Mouse (Mus musculus) retina, postnatal 7 days (tissue): ENCODE results near the gene Dkk2.
"Not testable (repeated sequence)": the region's sequence is repeated elsewhere in the genome, so short reads cannot be mapped to it uniquely, and the experiment has no call there.

Experiments
- DNase-seq: peaks from one replicate; pipeline ENCODE4 v3.0.0-alpha.2; 2012; ENCODE audit warnings: low read depth, low spot score

Gene Dkk2

DNA sequence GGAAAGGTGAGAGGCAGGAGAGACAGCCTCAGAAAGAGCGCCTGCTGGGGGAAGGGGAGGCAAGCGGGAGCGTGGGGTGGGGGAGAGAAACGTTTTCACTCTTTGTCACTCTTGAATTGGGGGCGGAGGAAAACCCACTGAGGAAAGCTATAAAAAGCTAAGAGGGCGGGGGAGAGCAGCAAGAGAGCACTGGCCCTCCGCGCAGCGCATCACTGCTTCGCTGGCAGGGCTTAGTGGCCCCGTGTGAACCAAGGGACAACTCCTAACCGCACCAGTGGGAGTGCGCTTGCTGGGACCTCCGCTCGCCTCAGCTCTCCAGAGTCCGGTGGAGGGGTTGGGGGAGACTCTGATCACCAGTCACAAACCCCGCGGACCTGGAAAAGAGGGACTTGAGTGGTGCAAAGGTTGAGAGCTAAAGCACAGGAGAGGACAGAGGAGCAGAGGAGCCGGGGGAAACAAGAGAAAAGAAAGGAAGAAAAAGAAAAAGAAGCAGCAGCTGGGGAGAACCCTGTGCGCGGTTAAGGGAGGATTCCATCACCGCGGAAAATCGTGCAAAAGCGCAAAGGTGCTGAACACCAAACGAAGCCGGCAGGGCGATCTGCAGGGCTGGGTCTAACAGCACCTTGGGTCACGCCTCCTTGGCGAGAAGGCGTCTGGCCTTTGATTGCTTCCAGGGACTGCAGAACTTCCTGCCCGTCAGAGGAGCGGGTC lies at the start of gene Dkk2:
TSS of gene Dkk2 (plus strand) at position 181 of the 711 bp plus-strand sequence.
- no peak for DNase-seq

- no peak for DNase-seq
These were observed 48.4 kb upstream of the Dkk2 start for GRCm38 (mm10) chr3:132036704-132037103.

DNA sequence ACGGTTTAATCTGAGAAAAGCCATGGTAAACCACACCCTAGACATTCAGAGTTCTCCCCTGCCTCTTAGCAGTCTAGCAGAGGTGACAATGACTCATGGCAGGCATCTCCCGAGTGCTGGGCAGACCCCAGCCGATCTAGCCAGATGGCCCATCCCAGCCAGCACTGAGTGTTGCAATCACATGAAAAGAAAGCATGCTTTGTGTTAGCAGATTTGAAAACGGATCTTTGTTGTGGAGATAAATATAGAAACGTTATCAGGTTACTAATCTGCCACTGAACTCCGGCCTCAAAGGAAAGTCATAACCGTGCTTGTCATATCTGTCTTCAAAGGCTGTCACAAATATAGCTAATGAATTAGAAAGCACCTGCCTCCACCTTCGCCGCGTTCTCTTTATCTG lies 47.4 kb upstream of the Dkk2 start:
- no peak for DNase-seq

DNA sequence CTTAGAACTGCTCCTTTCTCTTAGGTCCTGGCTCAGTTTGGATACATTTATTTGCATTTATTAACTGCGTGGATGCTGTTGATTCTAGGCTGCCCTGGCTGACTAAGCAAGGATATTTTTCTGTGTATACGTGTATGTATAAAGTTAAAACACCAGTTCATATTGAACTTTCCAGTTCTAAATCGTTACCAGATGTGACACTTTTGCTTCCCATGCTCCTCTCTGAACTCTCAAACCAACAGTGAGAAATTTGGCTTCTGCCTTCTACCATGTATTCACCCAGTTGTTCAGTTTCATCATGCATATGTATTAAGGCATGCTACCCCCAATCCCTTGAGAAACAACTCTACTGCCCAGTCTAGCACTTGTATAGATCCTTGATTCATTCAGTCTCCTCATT lies 45.0 kb upstream of the Dkk2 start:
- DNase-seq = no peak

DNA sequence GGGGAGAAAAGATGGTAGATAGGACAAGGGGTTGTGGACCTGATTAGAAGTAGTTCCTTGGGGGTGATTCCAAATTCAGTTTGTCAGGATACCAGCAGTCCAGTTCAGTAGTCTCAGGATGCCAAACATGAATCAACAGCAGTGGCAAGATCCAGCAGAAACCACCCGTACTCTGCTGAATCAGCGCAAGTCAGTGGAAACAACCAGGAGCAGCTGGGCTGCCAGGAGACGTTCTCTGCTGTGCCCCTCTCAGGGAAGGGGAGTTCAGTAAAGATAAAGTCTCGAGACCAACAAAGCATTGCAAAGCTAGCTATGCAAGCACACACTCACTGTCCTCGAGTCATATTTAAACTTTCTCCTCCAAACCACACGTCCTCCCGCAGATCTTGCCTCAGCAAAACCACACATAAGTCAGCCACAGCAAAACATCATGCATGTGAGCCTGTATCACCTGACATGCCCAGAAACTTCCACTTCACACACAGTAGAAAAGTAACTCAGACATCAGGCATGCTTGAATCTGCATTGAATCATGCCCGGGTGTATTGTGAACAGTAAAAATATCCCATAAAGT lies 34.1 kb upstream of the Dkk2 start:
- DNase-seq = no peak

GRCm38 (mm10) chr3:132062816-132063215 lies 22.3 kb upstream of the Dkk2 start:
- DNase-seq = not testable (repeated sequence)

DNA sequence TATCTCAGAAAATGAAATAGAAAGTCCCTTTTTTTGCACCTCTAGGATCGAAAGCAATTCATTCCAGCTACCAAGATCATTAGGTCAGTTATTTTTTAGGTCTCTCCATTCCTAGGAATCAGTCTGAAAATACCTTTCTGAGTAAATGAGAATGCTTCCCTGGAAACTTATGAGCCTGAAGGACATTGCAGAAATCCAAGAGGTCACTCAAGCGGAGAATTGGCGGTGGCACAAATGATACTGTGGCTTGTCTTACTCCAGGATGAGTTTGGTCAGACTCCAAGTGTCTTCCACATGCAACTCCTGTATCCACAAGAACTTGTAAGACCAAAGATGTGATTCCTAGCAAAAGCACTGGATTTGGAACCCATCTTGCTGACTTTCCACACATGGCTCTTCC lies 21.7 kb upstream of the Dkk2 start:
- no peak for DNase-seq

DNA sequence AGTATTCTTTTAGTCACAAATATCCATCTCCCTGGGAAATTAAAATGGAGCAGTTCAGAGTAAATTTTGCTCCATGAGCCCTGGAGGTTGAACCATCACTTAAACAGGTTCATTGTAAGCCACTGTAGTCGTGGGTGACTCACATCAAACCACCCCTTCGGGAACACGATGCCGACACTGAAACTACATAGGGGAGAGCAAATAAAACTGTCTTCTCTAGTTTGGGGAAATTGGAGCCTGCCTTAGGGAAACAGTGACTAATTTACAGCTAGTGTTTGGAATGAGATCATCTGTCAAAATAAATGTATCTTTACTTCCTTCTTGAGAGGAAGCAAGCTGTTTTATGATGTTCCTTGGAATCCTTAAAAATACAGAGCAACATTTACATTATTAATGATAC lies 21.1 kb upstream of the Dkk2 start:
- no peak for DNase-seq

DNA sequence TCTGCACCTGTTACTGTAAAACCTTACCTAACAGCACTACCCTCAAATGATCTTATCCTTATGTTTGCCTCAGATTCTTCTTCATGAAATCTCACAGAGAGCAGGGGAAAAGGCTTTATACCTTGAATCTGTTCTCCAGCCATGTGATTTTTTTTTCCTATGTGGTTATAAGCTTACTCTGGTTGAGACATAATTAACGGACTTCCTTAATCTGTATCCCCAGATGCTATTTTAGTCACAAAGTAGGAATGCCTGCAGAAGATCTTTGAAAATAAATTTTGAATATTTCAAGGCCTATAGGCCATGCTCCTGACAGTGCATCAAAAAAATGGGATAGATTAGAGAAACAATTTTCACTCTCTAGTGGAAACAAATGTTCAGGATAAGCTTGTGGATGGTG lies 20.2 kb upstream of the Dkk2 start:
- no peak for DNase-seq

GRCm38 (mm10) chr3:132070949-132071348 lies 14.1 kb upstream of the Dkk2 start:
- DNase-seq = no peak

- DNase-seq = no peak
These were observed 1.1 kb upstream of the Dkk2 start for GRCm38 (mm10) chr3:132084018-132084417.

GRCm38 (mm10) chr3:132084680-132085079 lies 412 bp upstream of the Dkk2 start:
- no peak for DNase-seq

GRCm38 (mm10) chr3:132085823-132086350 lies 795 bp downstream of the Dkk2 start:
- no peak for DNase-seq

GRCm38 (mm10) chr3:132086461-132086860 lies 1.4 kb downstream of the Dkk2 start:
- no peak for DNase-seq

GRCm38 (mm10) chr3:132087011-132087486 lies 2.0 kb downstream of the Dkk2 start:
- peak; percentile 21 for DNase-seq

DNA sequence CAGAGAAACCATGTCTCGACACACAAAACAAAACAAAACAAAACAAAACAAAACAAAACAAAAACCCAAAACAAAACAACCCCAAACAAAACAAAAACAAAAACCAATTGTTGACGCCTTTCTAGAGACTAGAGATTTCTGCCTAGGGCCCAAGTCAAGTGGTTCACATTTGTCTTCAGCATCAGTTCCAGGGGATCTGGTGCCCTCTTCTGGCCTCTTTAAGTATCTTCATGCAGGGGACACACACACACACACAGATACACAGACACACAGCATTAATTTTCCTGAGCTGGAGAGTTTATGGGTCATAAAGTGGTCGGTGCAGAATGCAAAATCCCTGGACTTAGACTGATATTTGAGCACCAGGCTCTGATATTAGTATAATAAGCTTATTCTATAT lies 7.9 kb downstream of the Dkk2 start:
- no peak for DNase-seq

- DNase-seq = no peak
These were observed 11.2 kb downstream of the Dkk2 start for GRCm38 (mm10) chr3:132096296-132096695.

GRCm38 (mm10) chr3:132100746-132101145 lies 15.7 kb downstream of the Dkk2 start:
- DNase-seq = no peak

- no peak for DNase-seq
These were observed 17.9 kb downstream of the Dkk2 start for GRCm38 (mm10) chr3:132103020-132103419.

DNA sequence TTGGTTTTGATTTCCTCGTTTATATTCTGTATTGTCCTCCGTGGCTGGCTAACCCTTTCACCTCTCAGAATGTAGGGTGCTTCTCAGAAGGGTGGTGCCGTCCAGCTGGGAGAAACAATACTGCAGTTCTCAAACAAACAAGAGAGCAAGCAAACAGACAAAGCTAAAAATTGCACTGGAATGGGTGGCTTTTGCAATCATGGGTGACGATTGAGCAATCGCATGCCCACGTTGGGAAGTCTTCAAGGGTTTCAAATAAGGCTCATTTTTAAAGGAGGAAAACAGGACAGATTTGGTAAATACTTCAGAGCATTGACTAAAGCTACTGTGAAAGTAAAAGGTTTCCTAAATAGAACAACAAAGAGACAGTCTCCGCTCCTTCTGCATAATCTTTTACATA lies 18.4 kb downstream of the Dkk2 start:
- DNase-seq = no peak

- no peak for DNase-seq
These were observed 30.9 kb downstream of the Dkk2 start for GRCm38 (mm10) chr3:132115772-132116511.

DNA sequence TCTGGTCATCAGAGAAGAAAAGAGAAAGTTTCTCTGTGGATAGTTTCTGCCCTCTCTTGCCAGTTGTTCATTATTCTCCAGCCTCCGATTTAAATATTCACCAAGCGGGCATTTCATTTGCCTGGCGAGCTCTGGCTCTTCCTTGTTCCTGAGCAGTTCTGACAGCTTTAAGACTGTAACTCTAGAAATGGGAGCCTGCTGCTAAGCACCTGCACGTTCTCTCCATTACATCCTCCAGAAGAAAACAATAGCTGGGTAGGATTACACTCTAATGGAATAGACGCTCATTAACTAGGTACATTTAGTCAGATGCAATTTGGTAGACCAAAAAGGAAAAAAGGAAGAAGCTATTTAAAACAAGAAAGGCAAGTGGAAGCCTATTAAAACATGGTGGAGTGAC lies 36.3 kb downstream of the Dkk2 start:
- no peak for DNase-seq

DNA sequence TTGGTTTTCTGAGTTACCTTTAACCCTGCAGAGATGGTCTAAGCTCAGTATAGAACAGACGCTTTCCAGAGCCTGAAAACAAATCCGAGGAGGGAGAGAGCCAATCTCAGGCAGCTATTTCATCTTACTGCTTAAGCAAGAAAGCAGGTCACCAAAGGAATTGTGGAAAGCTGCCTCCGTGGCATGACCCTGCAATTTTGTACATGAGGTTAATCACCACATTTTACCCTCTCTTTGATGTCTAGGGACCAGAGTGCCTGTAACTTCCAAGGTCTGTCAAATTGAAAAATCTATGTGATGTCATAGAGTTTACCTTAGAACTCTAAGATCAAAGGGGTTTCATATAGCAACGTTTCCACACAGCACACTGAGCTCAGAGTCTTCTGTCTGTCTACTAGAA lies 37.5 kb downstream of the Dkk2 start:
- DNase-seq = no peak
